Mouse (Mus musculus) lung, embryonic 16.5 days (tissue): ENCODE measurements around the gene Mfng. TPM values are rescaled to one million over a fixed set of nuclear protein-coding genes. Genes with fewer than 3 reads are reported as not detected.

Source experiments
- ATAC-seq: fragments of 200-750 bp; cut with Nextera tagmentation; 2 replicates; pipeline ENCODE4 v1.8.0; 2017; ENCODE audit warnings: low read depth, mild to moderate bottlenecking, moderate library complexity
- H3K27ac ChIP-seq: fragments of 300-500 bp; sonication (generic); 2 replicates; pipeline ENCODE4 v1.5.1; 2014; ENCODE audit warnings: mild to moderate bottlenecking, control low read depth, low read length
- H3K27me3 ChIP-seq: fragments of 300-500 bp; sonication (generic); 2 replicates; pipeline ENCODE4 v1.6.1; 2014; ENCODE audit warnings: low read depth, low read length, mixed read lengths; ENCODE audit not compliant: control insufficient read depth, insufficient read depth
- H3K36me3 ChIP-seq: fragments of 300-500 bp; sonication (generic); 2 replicates; pipeline ENCODE4 v1.6.1; 2014; ENCODE audit warnings: low read length; ENCODE audit not compliant: control insufficient read depth, insufficient read depth
- H3K4me1 ChIP-seq: fragments of 300-500 bp; sonication (generic); replicated peaks from 2 replicates; pipeline ENCODE4 v1.6.1; 2014; ENCODE audit warnings: low read length, mixed read lengths; ENCODE audit not compliant: control insufficient read depth, insufficient read depth
- H3K4me2 ChIP-seq: fragments of 300-500 bp; sonication (generic); 2 replicates; pipeline ENCODE4 v1.6.1; 2014; ENCODE audit warnings: low read depth, low read length, control low read depth
- H3K4me3 ChIP-seq: fragments of 300-500 bp; sonication (generic); 2 replicates; pipeline ENCODE4 v1.5.1; 2014; ENCODE audit warnings: mild to moderate bottlenecking, low read length, control low read depth
- H3K9ac ChIP-seq: fragments of 300-500 bp; sonication (generic); 2 replicates; pipeline ENCODE4 v1.6.1; 2014; ENCODE audit warnings: low read length, control low read depth
- H3K9me3 ChIP-seq: fragments of 300-500 bp; sonication (generic); 2 replicates; pipeline ENCODE4 v1.6.1; 2016; ENCODE audit warnings: low read length; ENCODE audit not compliant: control insufficient read depth
- WGBS: fragments of 180-500 bp; shearing (Covaris S2); extraction: QIAGEN DNeasy Blood & Tissue Kit; methylation state at CpG from one replicate; pipeline ENCODE4 v1.1.7; 2014; 5-methylcytosine and 5-hydroxymethylcytosine counted together
- polyA plus RNA-seq: library from polyadenylated mRNA; unstranded; fragments of >200 nt; fragmentation: Nextera tagmentation; extraction: Ambion mirVana; gene quantifications from 2 replicates; pipeline ENCODE4 v1.2.1, GENCODE M21; 2015

Mfng gene
- polyA plus RNA-seq, 1 experiment from 2014 or later, result 40.8 TPM

DNA sequence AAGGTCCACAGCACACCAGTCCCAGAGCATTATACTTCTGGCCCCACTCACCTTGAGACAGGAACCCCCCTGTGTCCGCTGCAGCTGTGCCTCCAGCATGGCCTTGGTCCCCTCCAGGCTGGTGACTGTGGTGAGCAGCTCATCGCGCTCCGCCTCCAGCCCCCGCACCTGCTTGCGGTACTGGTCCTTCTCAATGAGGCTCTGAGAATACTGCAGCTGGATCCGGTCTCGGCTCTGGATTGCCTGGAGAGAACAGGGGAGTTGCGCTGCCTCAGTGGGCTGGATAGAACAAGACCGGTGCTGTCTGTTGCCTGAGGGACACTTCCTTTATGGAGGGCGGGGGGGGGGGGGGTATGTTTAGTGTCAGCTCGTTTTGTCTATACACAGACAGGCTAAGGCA, 17.7 kb upstream of the Mfng start:
- Histone ChIP-seq H3K9me3 (no peaks in the 10 kb centered on the region), H3K4me1 (peaks cover 30% of the 10 kb centered on the region), H3K27ac (peak overlapping the region; percentile 48), H3K4me3 (no peak overlapping the region), H3K27me3 (no peaks in the 10 kb centered on the region), H3K9ac (no peak overlapping the region), H3K36me3 (no peaks in the 10 kb centered on the region), H3K4me2 (no peak overlapping the region)
- no peak for ATAC-seq
- WGBS, result 74% methylated on average over 12 of the region's 12 CpGs

DNA sequence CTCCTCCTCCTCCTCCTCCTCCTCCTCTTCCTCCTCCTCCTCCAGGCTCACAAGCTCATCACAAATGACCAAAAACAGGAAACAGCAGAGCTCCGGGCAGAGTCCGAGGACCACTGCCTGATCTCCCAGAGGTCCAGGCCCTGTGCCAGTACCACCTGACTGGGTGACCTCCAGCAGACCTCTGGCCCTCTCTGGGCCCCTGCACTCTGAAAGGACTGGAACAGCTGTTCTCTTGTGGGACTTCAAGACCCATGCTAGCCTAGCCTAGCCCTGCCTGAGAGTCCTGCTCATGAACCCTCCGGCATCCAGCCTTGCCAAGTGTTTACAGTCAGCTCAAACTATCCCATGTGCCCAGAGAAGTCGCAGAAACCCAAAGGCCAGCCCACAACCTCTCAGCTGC, 17.2 kb upstream of the Mfng start:
- whole genome bisulfite sequencing, result 26% methylated on average over 4 of the region's 4 CpGs
- H3K4me3 ChIP-seq, result no peak overlapping the region
- H3K36me3 ChIP-seq, result no peaks in the 10 kb centered on the region
- peak; percentile 27 for ATAC-seq
- H3K9me3 ChIP-seq, result no peaks in the 10 kb centered on the region
- H3K4me1 ChIP-seq, result peaks cover 27% of the 10 kb centered on the region
- H3K27ac ChIP-seq, result peak overlapping the region; percentile 48
- H3K4me2 ChIP-seq, result no peak overlapping the region
- no peak overlapping the region for H3K9ac ChIP-seq
- H3K27me3 ChIP-seq, result no peaks in the 10 kb centered on the region

DNA sequence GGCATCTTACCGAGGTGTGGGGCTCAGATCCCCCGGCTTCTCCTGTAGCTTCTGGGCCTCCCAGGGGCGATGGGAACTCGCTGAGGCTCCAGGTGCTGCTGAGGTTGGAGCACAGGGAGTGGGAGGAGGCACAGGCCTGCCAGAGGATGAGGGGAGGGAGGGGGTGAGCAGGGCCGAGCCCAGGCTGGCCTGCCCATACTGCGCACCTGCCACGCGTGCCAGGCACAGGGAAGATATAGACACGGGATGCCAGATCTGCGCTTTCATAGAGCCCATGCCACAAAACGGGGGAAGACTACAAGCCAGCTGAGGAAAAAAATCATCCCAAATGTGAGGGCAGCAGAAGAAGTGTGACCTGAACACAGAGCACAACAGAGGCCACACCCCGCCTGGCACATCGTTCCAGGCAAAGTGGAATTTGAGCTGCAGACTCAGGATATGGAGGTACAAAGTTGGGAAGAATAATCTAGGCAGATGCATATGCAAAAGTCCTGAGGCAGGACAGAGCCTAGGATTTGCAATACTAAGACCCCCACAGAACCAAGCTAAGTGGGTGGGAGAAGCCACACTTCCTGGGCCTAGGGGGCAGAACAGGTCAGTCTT, 16.5 kb upstream of the Mfng start:
- no peak overlapping the region for H3K4me3 ChIP-seq
- no peaks in the 10 kb centered on the region for H3K36me3 ChIP-seq
- no peaks in the 10 kb centered on the region for H3K27me3 ChIP-seq
- H3K27ac ChIP-seq, result no peak overlapping the region
- H3K9me3 ChIP-seq, result no peaks in the 10 kb centered on the region
- H3K9ac ChIP-seq, result no peak overlapping the region
- no peak overlapping the region for H3K4me2 ChIP-seq
- ATAC-seq, result no peak
- 83% methylated on average over 13 of the region's 13 CpGs for WGBS
- H3K4me1 ChIP-seq, result peaks cover 29% of the 10 kb centered on the region

DNA sequence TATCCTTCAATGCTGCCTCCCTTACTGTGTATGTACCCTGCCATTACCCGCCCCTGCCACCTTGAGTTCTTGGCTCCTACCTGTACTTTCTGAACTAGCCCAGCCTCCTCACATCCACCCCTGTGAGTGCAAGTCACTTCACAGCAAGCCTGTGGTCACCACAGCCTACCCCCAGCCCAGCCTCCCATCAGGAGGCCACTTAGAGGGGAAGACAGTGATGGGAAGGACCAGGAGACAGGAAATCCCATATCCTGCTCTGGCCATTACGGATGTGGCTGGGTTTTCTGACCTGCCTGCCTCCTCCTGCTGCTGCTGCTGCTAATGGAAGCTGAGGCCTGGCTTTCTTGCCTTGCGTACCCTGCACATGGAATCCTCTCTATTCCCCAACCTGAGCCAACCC, 14.8 kb upstream of the Mfng start:
- Histone ChIP-seq H3K9ac (no peak overlapping the region), H3K4me3 (no peak overlapping the region), H3K9me3 (no peaks in the 10 kb centered on the region), H3K27ac (peak overlapping the region; percentile 71), H3K4me1 (peaks cover 29% of the 10 kb centered on the region), H3K4me2 (no peak overlapping the region; the same call in 1 of the 2 replicates), H3K27me3 (no peaks in the 10 kb centered on the region), H3K36me3 (no peaks in the 10 kb centered on the region)
- ATAC-seq, result peak; percentile 29; the same call in 1 of the 2 replicates
- WGBS, result 67% methylated on average over 3 of the region's 3 CpGs

DNA sequence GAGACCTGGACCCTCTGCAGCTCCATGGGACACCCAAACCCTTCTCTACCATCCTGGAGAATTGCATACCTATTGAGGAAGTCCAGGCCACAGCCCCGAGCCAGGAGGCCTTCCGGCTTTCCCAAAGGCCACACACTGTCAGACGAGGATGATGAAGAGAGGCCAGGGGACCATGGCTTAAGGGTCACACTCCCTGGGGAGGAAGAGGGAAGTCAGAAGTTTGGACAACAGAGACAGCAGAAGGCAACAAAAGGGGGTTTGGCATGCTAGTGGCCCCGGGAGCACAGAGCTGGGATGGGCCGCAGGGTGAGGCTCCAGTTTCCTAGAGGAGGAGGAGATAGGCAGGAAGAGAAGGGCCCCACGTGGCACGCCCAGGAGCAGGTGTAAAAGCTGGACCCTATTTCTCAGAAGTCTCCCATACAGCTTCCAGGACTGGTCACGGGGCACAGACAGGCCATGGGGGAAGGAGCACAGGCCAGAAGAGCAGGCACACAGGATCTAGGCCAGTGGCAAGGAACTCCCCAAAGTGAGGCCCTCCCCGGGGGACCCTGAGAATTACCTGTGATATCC, 14.1 kb upstream of the Mfng start:
- Histone ChIP-seq H3K9me3 (no peaks in the 10 kb centered on the region), H3K4me3 (no peak overlapping the region), H3K4me1 (peaks cover 29% of the 10 kb centered on the region), H3K9ac (peak overlapping the region; percentile 5; the same call in 1 of the 2 replicates), H3K4me2 (no peak overlapping the region; the same call in 1 of the 2 replicates), H3K27me3 (no peaks in the 10 kb centered on the region), H3K36me3 (no peaks in the 10 kb centered on the region), H3K27ac (peak overlapping the region; percentile 71)
- ATAC-seq, result no peak
- 59% methylated on average over 9 of the region's 9 CpGs for WGBS

DNA sequence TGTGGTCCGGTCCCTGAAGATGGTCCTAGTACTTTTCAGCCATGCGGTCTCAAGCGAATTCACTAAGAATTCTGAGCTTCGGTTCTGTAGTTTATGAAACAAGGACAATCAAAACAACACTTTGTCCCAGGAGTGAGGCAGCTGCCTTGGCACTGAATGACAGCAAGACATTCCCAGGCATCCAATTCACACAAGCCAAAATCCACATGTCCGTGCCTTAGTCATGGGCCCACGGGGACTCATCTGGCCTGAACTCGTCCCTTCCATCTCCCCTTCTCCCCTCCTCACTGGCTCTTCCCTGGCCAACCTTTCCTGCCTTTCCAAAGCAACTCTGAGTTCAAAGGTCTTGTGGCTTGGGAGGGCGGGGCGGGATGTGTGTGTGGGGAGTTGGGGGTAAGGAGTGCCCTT, 13.1 kb upstream of the Mfng start:
- Histone ChIP-seq H3K27me3 (no peaks in the 10 kb centered on the region), H3K4me1 (peaks cover 29% of the 10 kb centered on the region), H3K27ac (peak overlapping the region; percentile 71), H3K9ac (no peak overlapping the region), H3K4me3 (no peak overlapping the region), H3K36me3 (no peaks in the 10 kb centered on the region), H3K4me2 (no peak overlapping the region), H3K9me3 (no peaks in the 10 kb centered on the region)
- WGBS, result 61% methylated on average over 9 of the region's 9 CpGs
- peak; percentile 37; the same call in 1 of the 2 replicates for ATAC-seq

DNA sequence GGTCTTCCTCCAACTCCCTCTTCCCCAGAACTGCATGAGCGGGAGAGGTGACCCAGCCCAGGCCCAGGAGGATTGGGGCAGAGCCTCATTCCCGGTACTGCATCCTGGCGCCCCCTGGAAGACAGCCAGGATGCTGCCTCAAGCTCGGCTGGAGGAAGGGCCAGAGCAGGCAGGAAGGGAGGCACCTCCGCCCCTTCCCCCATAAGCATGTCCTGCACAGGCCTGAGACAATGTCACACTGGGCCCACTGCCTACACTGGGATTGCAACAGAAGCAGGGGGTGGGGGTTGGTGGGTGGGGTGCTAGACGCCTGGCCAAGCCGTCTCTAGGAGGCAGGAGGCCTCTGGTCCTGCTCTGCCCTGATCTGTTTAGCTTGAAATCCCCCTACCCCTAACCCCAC, 12.7 kb upstream of the Mfng start:
- H3K9ac ChIP-seq, result no peak overlapping the region
- H3K9me3 ChIP-seq, result no peaks in the 10 kb centered on the region
- ATAC-seq, result peak; percentile 92
- H3K27me3 ChIP-seq, result no peaks in the 10 kb centered on the region
- no peak overlapping the region for H3K4me2 ChIP-seq
- WGBS, result 23% methylated on average over 7 of the region's 7 CpGs
- peaks cover 29% of the 10 kb centered on the region for H3K4me1 ChIP-seq
- H3K36me3 ChIP-seq, result no peaks in the 10 kb centered on the region
- H3K27ac ChIP-seq, result peak overlapping the region; percentile 72
- H3K4me3 ChIP-seq, result no peak overlapping the region

DNA sequence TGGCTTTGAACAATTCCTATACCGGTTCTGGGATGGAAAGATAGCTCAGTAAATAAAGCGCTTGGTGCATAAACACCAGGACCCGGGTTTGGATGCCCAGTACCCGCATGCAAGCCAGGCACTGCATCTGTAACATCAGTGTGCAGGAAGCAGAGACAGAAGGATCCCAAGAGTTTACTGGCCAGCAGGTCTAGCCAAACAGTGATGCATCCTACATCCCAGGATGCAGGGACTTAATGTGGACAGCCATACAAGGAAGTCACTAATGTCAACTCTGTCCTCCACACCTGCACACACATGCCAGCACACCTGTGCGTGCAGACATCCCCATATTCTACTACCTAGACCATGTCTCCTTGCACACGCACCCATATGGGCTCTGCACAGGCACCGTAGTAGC, 12.0 kb upstream of the Mfng start:
- Histone ChIP-seq H3K9me3 (no peaks in the 10 kb centered on the region), H3K4me2 (no peak overlapping the region), H3K4me1 (peaks cover 25% of the 10 kb centered on the region), H3K27me3 (no peaks in the 10 kb centered on the region), H3K27ac (no peak overlapping the region), H3K9ac (no peak overlapping the region), H3K4me3 (no peak overlapping the region), H3K36me3 (no peaks in the 10 kb centered on the region)
- no peak for ATAC-seq
- 89% methylated on average over 7 of the region's 7 CpGs for WGBS

DNA sequence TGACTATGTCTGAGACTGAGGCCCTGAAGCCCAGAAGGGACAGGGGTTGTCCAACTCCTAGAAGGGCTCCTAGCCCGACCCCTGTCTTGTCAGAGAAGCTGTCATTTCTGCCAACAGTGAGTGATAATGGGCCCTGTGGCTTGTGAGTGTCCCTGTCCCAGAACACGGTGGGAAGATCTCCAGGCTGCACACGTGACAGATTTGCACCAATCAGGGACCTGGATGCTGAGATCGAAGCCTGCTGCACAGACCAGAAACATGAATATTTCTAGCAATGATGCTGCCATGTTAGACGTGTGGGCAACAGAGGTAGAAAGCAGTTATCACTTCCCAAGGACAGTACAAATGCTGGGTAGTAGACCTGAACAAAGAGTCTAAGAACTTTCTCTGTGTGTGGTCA, 11.2 kb upstream of the Mfng start:
- no peak overlapping the region for H3K9ac ChIP-seq
- no peaks in the 10 kb centered on the region for H3K36me3 ChIP-seq
- WGBS, result 63% methylated on average over 5 of the region's 5 CpGs
- no peak overlapping the region for H3K4me2 ChIP-seq
- no peak for ATAC-seq
- no peaks in the 10 kb centered on the region for H3K27me3 ChIP-seq
- H3K4me3 ChIP-seq, result no peak overlapping the region
- H3K4me1 ChIP-seq, result peaks cover 23% of the 10 kb centered on the region
- no peak overlapping the region for H3K27ac ChIP-seq
- H3K9me3 ChIP-seq, result no peaks in the 10 kb centered on the region
